Mouse (Mus musculus): ENCODE results near the gene Serping1. TPM values are rescaled to one million over a fixed set of nuclear protein-coding genes. Genes with fewer than 3 reads are reported as not detected.

Gene Serping1
- total and polyA plus RNA-seq, 3 experiments = not detected

Other genes starting within 250 kb of the Serping1 start
- gene Ctnnd1, start 124.7 kb downstream of the Serping1 start, total RNA-seq (2012; rRNA removed) = 2.7 and 2.8 TPM in 2 replicates
- gene Ctnnd1, start 124.7 kb downstream of the Serping1 start, total RNA-seq (2014; rRNA removed) = 0.28 and 0.38 TPM in 2 replicates
- 1.2 and 1.5 TPM in 2 replicates for gene Ctnnd1, start 124.7 kb downstream of the Serping1 start, polyA plus RNA-seq (2012; ENCODE audit: insufficient read length, low read depth)
- gene Btbd18, start 116.4 kb downstream of the Serping1 start, total RNA-seq (2012; rRNA removed) = 0.04 and 0.08 TPM in 2 replicates
- gene Btbd18, start 116.4 kb downstream of the Serping1 start, total RNA-seq (2014; rRNA removed) = not detected in 2 replicates
- 0.18 and 0.24 TPM in 2 replicates for gene Btbd18, start 116.4 kb downstream of the Serping1 start, polyA plus RNA-seq (2012; ENCODE audit: insufficient read length, low read depth)
- 453 and 473 TPM in 2 replicates for gene Selenoh, start 104.7 kb downstream of the Serping1 start, total RNA-seq (2012; rRNA removed)
- gene Selenoh, start 104.7 kb downstream of the Serping1 start, total RNA-seq (2014; rRNA removed) = 408 and 428 TPM in 2 replicates
- gene Selenoh, start 104.7 kb downstream of the Serping1 start, polyA plus RNA-seq (2012; ENCODE audit: insufficient read length, low read depth) = 275 and 277 TPM in 2 replicates
- not detected in 2 replicates for gene Gm28635, start 97.4 kb downstream of the Serping1 start, total RNA-seq (2012; rRNA removed)
- gene Gm28635, start 97.4 kb downstream of the Serping1 start, total RNA-seq (2014; rRNA removed) = not detected in 2 replicates
- gene Gm28635, start 97.4 kb downstream of the Serping1 start, polyA plus RNA-seq (2012; ENCODE audit: insufficient read length, low read depth) = not detected in 2 replicates
- 10.7 and 12.7 TPM in 2 replicates for gene Med19, start 97.0 kb downstream of the Serping1 start, total RNA-seq (2012; rRNA removed)
- gene Med19, start 97.0 kb downstream of the Serping1 start, total RNA-seq (2014; rRNA removed) = 25.6 and 25.9 TPM in 2 replicates
- 23.1 and 24.7 TPM in 2 replicates for gene Med19, start 97.0 kb downstream of the Serping1 start, polyA plus RNA-seq (2012; ENCODE audit: insufficient read length, low read depth)
- gene Tmx2, start 96.3 kb downstream of the Serping1 start, total RNA-seq (2012; rRNA removed) = 58.7 and 76.5 TPM in 2 replicates
- 66.4 and 68.1 TPM in 2 replicates for gene Tmx2, start 96.3 kb downstream of the Serping1 start, total RNA-seq (2014; rRNA removed)
- gene Tmx2, start 96.3 kb downstream of the Serping1 start, polyA plus RNA-seq (2012; ENCODE audit: insufficient read length, low read depth) = 70.4 and 75.5 TPM in 2 replicates
- gene Zdhhc5, start 60.3 kb downstream of the Serping1 start, total RNA-seq (2012; rRNA removed) = 25.4 and 28.5 TPM in 2 replicates
- gene Zdhhc5, start 60.3 kb downstream of the Serping1 start, total RNA-seq (2014; rRNA removed) = 35.5 and 37.7 TPM in 2 replicates
- gene Zdhhc5, start 60.3 kb downstream of the Serping1 start, polyA plus RNA-seq (2012; ENCODE audit: insufficient read length, low read depth) = 37.6 and 45.5 TPM in 2 replicates
- 32.0 and 42.1 TPM in 2 replicates for gene Clp1, start 48.1 kb downstream of the Serping1 start, total RNA-seq (2012; rRNA removed)
- 65.2 and 67.1 TPM in 2 replicates for gene Clp1, start 48.1 kb downstream of the Serping1 start, total RNA-seq (2014; rRNA removed)
- gene Clp1, start 48.1 kb downstream of the Serping1 start, polyA plus RNA-seq (2012; ENCODE audit: insufficient read length, low read depth) = 37.0 and 46.5 TPM in 2 replicates
- gene Ypel4, start 41.4 kb downstream of the Serping1 start, total RNA-seq (2012; rRNA removed) = 0.25 and 0.59 TPM in 2 replicates
- gene Ypel4, start 41.4 kb downstream of the Serping1 start, total RNA-seq (2014; rRNA removed) = not detected in 2 replicates
- gene Ypel4, start 41.4 kb downstream of the Serping1 start, polyA plus RNA-seq (2012; ENCODE audit: insufficient read length, low read depth) = not detected in 2 replicates
- not detected in 2 replicates for gene Gm19426, start 31.8 kb downstream of the Serping1 start, total RNA-seq (2012; rRNA removed)
- not detected in 2 replicates for gene Gm19426, start 31.8 kb downstream of the Serping1 start, total RNA-seq (2014; rRNA removed)
- gene Gm19426, start 31.8 kb downstream of the Serping1 start, polyA plus RNA-seq (2012; ENCODE audit: insufficient read length, low read depth) = not detected in 2 replicates
- gene Ube2l6, start 23.4 kb upstream of the Serping1 start, total RNA-seq (2012; rRNA removed) = 1.7 and 2.0 TPM in 2 replicates
- 7.3 and 8.5 TPM in 2 replicates for gene Ube2l6, start 23.4 kb upstream of the Serping1 start, total RNA-seq (2014; rRNA removed)
- 4.1 and 5.0 TPM in 2 replicates for gene Ube2l6, start 23.4 kb upstream of the Serping1 start, polyA plus RNA-seq (2012; ENCODE audit: insufficient read length, low read depth)
- gene Smtnl1, start 47.2 kb upstream of the Serping1 start, total RNA-seq (2012; rRNA removed) = 0.71 and 1.5 TPM in 2 replicates
- gene Smtnl1, start 47.2 kb upstream of the Serping1 start, total RNA-seq (2014; rRNA removed) = 0.26 TPM in 1 of 2 replicates, not detected in the other
- gene Smtnl1, start 47.2 kb upstream of the Serping1 start, polyA plus RNA-seq (2012; ENCODE audit: insufficient read length, low read depth) = 0.13 and 0.14 TPM in 2 replicates
- 81.2 and 99.6 TPM in 2 replicates for gene Timm10, start 51.6 kb upstream of the Serping1 start, total RNA-seq (2012; rRNA removed)
- 107 and 115 TPM in 2 replicates for gene Timm10, start 51.6 kb upstream of the Serping1 start, total RNA-seq (2014; rRNA removed)
- 77.7 and 86.0 TPM in 2 replicates for gene Timm10, start 51.6 kb upstream of the Serping1 start, polyA plus RNA-seq (2012; ENCODE audit: insufficient read length, low read depth)
- 4.9 and 5.0 TPM in 2 replicates for gene Slc43a1, start 63.4 kb upstream of the Serping1 start, total RNA-seq (2012; rRNA removed)
- gene Slc43a1, start 63.4 kb upstream of the Serping1 start, total RNA-seq (2014; rRNA removed) = 0.19 TPM in 1 of 2 replicates, not detected in the other
- 0.30 and 0.71 TPM in 2 replicates for gene Slc43a1, start 63.4 kb upstream of the Serping1 start, polyA plus RNA-seq (2012; ENCODE audit: insufficient read length, low read depth)
- gene Rtn4rl2, start 111.3 kb upstream of the Serping1 start, total RNA-seq (2012; rRNA removed) = not detected in 2 replicates
- gene Rtn4rl2, start 111.3 kb upstream of the Serping1 start, total RNA-seq (2014; rRNA removed) = not detected in 2 replicates
- gene Rtn4rl2, start 111.3 kb upstream of the Serping1 start, polyA plus RNA-seq (2012; ENCODE audit: insufficient read length, low read depth) = not detected in 2 replicates
- gene Slc43a3, start 161.1 kb upstream of the Serping1 start, total RNA-seq (2012; rRNA removed) = 121 and 136 TPM in 2 replicates
- 163 and 176 TPM in 2 replicates for gene Slc43a3, start 161.1 kb upstream of the Serping1 start, total RNA-seq (2014; rRNA removed)
- gene Slc43a3, start 161.1 kb upstream of the Serping1 start, polyA plus RNA-seq (2012; ENCODE audit: insufficient read length, low read depth) = 140 and 174 TPM in 2 replicates
- gene Prg2, start 205.0 kb upstream of the Serping1 start, total RNA-seq (2012; rRNA removed) = 0.81 and 1.5 TPM in 2 replicates
- gene Prg2, start 205.0 kb upstream of the Serping1 start, total RNA-seq (2014; rRNA removed) = 0.60 and 1.1 TPM in 2 replicates
- 0.49 and 0.93 TPM in 2 replicates for gene Prg2, start 205.0 kb upstream of the Serping1 start, polyA plus RNA-seq (2012; ENCODE audit: insufficient read length, low read depth)
- gene Prg3, start 212.8 kb upstream of the Serping1 start, total RNA-seq (2012; rRNA removed) = not detected in 2 replicates
- not detected in 2 replicates for gene Prg3, start 212.8 kb upstream of the Serping1 start, total RNA-seq (2014; rRNA removed)
- gene Prg3, start 212.8 kb upstream of the Serping1 start, polyA plus RNA-seq (2012; ENCODE audit: insufficient read length, low read depth) = not detected in 2 replicates

All from CH12.LX (cell line).